Mouse (Mus musculus) stomach, postnatal 0 days (tissue): ENCODE results near the gene Nfib. TPM values are rescaled to one million over a fixed set of nuclear protein-coding genes. Genes with fewer than 3 reads are reported as not detected.

Experiments used
- ATAC-seq: fragments of 200-750 bp; cut with Nextera tagmentation; 2 replicates; pipeline ENCODE4 v1.8.0; 2017; ENCODE audit not compliant: low FRiP score, low TSS enrichment
- DNase-seq: peaks from one replicate; pipeline ENCODE4 v3.0.0-alpha.2; 2016; ENCODE audit warnings: low spot score
- H3K27ac ChIP-seq: fragments of 300-500 bp; sonication (generic); replicated peaks from 2 replicates; pipeline ENCODE4 v1.5.1; 2014; ENCODE audit warnings: mild to moderate bottlenecking, control low read depth
- H3K27me3 ChIP-seq: fragments of 300-500 bp; sonication (generic); 2 replicates; pipeline ENCODE4 v1.6.1; 2014; ENCODE audit warnings: low read length; ENCODE audit not compliant: control insufficient read depth, insufficient read depth
- H3K36me3 ChIP-seq: fragments of 300-500 bp; sonication (generic); 2 replicates; pipeline ENCODE4 v1.6.1; 2014; ENCODE audit warnings: low read length, mixed read lengths; ENCODE audit not compliant: control insufficient read depth, insufficient read depth
- H3K4me1 ChIP-seq: fragments of 300-500 bp; sonication (generic); replicated peaks from 2 replicates; pipeline ENCODE4 v1.6.1; 2014; ENCODE audit warnings: antibody characterized with exemption; ENCODE audit not compliant: control insufficient read depth, insufficient read depth
- H3K4me2 ChIP-seq: fragments of 300-500 bp; sonication (generic); replicated peaks from 2 replicates; pipeline ENCODE4 v1.6.1; 2014; ENCODE audit warnings: low read depth, mild to moderate bottlenecking, control low read depth, moderate library complexity
- H3K4me3 ChIP-seq: fragments of 300-500 bp; sonication (generic); 2 replicates; pipeline ENCODE4 v1.5.1; 2014; ENCODE audit warnings: low read depth, low read length, control low read depth
- H3K9ac ChIP-seq: fragments of 300-500 bp; sonication (generic); 2 replicates; pipeline ENCODE4 v1.6.1; 2014; ENCODE audit warnings: mild to moderate bottlenecking, low read length, control low read depth, mixed read lengths
- H3K9me3 ChIP-seq: fragments of 300-500 bp; sonication (generic); 2 replicates; pipeline ENCODE4 v1.6.1; 2016; ENCODE audit warnings: low read length; ENCODE audit not compliant: control insufficient read depth
- CTCF ChIP-seq: IDR thresholded peaks from 2 replicates; pipeline ENCODE4 v1.5.1; 2016; ENCODE audit warnings: antibody characterized with exemption, low read depth, mild to moderate bottlenecking, moderate library complexity
- EP300 ChIP-seq: optimal IDR thresholded peaks from 2 replicates; pipeline ENCODE3; 2016; ENCODE audit warnings: antibody characterized with exemption
- whole genome bisulfite sequencing: fragments of 180-500 bp; shearing (Covaris S2); extraction: QIAGEN DNeasy Blood & Tissue Kit; methylation state at CpG from one replicate; pipeline ENCODE4 v1.1.7; 2014; 5-methylcytosine and 5-hydroxymethylcytosine counted together
- polyA plus RNA-seq: library from polyadenylated mRNA; unstranded; fragments of >200 nt; fragmentation: Nextera tagmentation; extraction: Ambion mirVana; gene quantifications from 2 replicates; pipeline ENCODE4 v1.2.1, GENCODE M21; 2015

The Nfib gene
- polyA plus RNA-seq, 1 experiment from 2014 or later: 19.9 TPM

DNA sequence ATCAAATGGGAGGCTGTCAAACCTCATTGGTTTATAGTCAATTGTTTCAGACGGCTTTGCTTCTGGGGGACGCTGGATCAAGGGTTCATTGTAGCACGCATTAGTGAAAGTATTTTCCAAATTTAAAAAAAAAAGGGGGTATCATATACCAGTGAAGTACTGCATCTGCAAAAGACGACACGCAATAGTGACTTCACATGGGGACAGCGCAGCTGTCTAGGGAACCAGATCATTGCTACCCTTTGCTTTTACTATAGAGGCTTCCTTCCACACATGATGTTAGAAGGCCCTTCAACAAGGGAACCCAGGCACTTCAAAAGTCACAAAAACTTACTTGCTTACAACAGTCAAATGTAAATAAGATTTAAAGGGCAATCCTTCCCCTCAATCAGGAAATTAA is 402.6 kb downstream of the Nfib start:
- DNase-seq (no peak), ATAC-seq (no peak)
- Histone ChIP-seq H3K4me1 (no peaks in the 10 kb centered on the region), H3K4me2 (no peak overlapping the region), H3K4me3 (no peak overlapping the region), H3K36me3 (no peaks in the 10 kb centered on the region), H3K27me3 (no peaks in the 10 kb centered on the region), H3K27ac (no peak overlapping the region), H3K9ac (no peak overlapping the region), H3K9me3 (no peaks in the 10 kb centered on the region)
- TF ChIP-seq CTCF (no peak), EP300 (no peak)
- WGBS: 88% methylated on average over 6 of the region's 6 CpGs

DNA sequence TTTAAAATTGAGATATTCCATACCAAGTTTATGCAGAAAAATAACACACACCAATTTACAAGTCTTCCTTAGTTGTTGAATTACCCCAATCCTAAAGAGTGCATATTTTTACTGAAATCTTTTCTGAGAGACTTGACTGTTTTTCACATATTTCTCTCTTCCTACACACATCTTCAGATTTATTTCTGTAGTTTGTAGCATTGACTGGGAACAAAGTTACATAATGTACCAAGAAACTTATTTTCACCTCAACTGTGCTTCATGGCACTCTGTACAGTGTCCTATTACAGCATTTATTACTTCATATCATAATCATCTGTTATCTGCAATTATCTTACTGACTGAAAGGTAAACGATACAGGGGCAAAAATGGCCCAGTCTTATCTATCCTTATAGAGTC is 406.9 kb downstream of the Nfib start:
- ATAC-seq: no peak
- H3K4me2 ChIP-seq: no peak overlapping the region
- H3K9me3 ChIP-seq: no peaks in the 10 kb centered on the region
- no peaks in the 10 kb centered on the region for H3K4me1 ChIP-seq
- no peaks in the 10 kb centered on the region for H3K27me3 ChIP-seq
- WGBS: 61% methylated on average over 1 of the region's 1 CpGs
- no peak overlapping the region for H3K4me3 ChIP-seq
- H3K27ac ChIP-seq: no peak overlapping the region
- DNase-seq: no peak
- H3K36me3 ChIP-seq: no peaks in the 10 kb centered on the region; the same call in 1 of the 2 replicates
- no peak overlapping the region for H3K9ac ChIP-seq
- no peak for TF ChIP-seq EP300
- TF ChIP-seq CTCF: no peak

DNA sequence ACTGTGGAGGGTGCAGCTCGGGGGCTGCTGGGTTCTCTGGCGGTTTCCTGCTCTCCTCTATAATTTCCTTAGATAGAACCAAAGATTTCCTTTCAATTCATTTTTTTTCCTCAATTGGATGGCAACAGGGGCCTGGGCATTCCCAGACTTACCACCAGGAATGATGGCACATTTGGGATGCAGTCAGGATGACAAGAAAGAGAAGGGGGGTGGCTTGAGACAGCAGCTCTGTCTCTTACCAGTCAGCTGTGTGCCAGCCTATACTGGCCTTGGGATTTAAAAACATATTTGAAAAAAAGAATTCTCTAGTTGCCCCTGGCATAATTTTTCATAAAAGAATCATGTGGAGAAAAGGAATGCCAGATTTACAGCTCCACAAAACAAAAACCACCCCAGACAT is 408.0 kb downstream of the Nfib start:
- TF ChIP-seq CTCF: no peak
- TF ChIP-seq EP300: no peak
- Histone ChIP-seq H3K27me3 (no peaks in the 10 kb centered on the region), H3K9me3 (no peaks in the 10 kb centered on the region), H3K4me3 (no peak overlapping the region), H3K36me3 (no peaks in the 10 kb centered on the region; the same call in 1 of the 2 replicates), H3K27ac (no peak overlapping the region), H3K9ac (no peak overlapping the region), H3K4me2 (no peak overlapping the region), H3K4me1 (no peaks in the 10 kb centered on the region)
- 84% methylated on average over 2 of the region's 2 CpGs for WGBS
- ATAC-seq (no peak), DNase-seq (no peak)

DNA sequence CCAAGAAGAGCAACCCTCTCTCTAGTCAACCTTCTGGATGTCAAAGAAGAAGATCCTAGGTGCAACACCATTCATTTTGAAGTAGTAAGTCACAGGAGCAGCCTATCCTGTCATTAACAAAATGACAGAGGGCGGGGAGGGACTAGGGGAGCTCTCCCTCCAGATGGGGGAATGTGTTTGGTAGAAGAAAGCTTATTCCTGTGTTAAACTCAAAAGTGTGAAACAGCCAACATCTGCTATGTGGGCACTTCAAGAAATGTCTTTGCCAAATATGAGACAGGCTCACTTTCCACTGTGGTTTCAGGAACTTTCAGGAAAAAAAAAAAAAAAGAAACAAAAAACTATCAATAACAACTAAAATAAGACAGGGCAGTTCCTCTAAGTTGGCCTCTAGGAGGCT is 411.5 kb downstream of the Nfib start:
- TF ChIP-seq CTCF (peak; percentile 17; the same call in 1 of the 2 replicates), EP300 (no peak)
- H3K27me3 ChIP-seq: no peaks in the 10 kb centered on the region
- no peak for ATAC-seq

DNA sequence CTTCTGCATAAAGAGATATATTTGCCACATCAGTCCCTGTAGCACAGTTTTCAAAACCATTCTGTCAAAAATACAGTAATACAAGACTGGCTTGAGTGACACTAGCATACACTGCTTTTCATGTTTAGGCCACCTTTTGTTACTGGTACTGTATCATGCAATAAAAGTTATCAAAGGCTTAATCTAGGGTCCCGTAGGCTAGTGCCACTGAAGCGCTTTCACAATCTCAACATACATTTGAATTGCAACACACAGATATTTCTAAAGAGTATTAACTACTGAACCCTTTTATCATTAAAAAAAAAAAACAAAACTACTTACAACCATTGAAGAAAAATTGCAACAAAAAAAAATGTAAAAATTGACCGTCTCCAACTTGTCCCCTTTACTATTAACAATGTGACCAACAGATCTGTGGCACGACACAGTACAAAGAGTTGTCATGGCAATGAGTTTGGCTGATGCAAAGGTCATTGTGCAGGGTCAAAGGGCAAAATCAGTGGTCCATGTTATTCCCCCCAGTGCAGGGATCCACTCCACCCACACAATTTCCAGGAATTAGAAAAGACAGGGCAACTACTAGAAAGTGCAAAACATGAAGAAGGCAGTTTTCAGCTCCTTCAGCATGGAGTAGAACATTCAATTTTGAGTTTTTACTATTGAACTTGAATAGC is 414.2 kb downstream of the Nfib start:
- Histone ChIP-seq H3K9me3 (no peaks in the 10 kb centered on the region), H3K4me3 (no peak overlapping the region), H3K27ac (no peak overlapping the region), H3K4me1 (no peaks in the 10 kb centered on the region), H3K36me3 (no peaks in the 10 kb centered on the region; the same call in 1 of the 2 replicates), H3K27me3 (no peaks in the 10 kb centered on the region), H3K4me2 (no peak overlapping the region), H3K9ac (no peak overlapping the region)
- 75% methylated on average over 4 of the region's 4 CpGs for WGBS
- DNase-seq (no peak), ATAC-seq (no peak)
- TF ChIP-seq EP300 (no peak), CTCF (no peak)

More for the DNA sequence above, 411.5 kb downstream of the Nfib start:
- H3K36me3 ChIP-seq: no peaks in the 10 kb centered on the region; the same call in 1 of the 2 replicates
- no peaks in the 10 kb centered on the region for H3K9me3 ChIP-seq
- H3K4me3 ChIP-seq: no peak overlapping the region
- DNase-seq: no peak
- H3K9ac ChIP-seq: no peak overlapping the region
- no peak overlapping the region for H3K27ac ChIP-seq
- no peak overlapping the region for H3K4me2 ChIP-seq
- WGBS: 96% methylated on average over 1 of the region's 1 CpGs
- no peaks in the 10 kb centered on the region for H3K4me1 ChIP-seq

DNA sequence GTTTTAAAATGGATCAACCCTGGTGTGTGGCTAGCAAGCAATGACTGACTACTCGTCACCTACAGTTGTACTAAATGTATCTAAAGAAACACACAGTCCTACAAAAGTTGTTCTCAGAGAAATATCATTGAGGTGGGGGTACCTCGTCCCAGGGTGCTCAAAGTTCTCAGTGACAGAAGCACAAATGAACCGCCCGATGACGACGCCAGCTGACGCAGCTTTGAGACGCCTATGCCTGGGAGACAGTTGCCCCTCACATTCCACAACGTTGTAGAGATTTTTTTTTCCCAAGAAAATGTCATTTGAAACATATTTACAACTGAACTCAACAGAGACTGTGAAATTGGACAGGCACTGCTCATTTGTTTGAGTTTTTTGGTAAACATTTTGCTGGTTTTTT is 414.9 kb downstream of the Nfib start:
- Histone ChIP-seq H3K27me3 (no peaks in the 10 kb centered on the region), H3K9me3 (no peaks in the 10 kb centered on the region), H3K27ac (no peak overlapping the region), H3K4me2 (no peak overlapping the region), H3K4me3 (no peak overlapping the region), H3K4me1 (no peaks in the 10 kb centered on the region), H3K36me3 (no peaks in the 10 kb centered on the region; the same call in 1 of the 2 replicates), H3K9ac (no peak overlapping the region)
- DNase-seq: no peak
- WGBS: 84% methylated on average over 9 of the region's 9 CpGs
- ATAC-seq: no peak
- TF ChIP-seq CTCF (no peak), EP300 (no peak)
